Mouse (Mus musculus) lung, postnatal 0 days (tissue): ENCODE data around the gene Atxn7. TPM values are rescaled to one million over a fixed set of nuclear protein-coding genes. Genes with fewer than 3 reads are reported as not detected.

ENCODE experiments used
- ATAC-seq: fragments of 200-750 bp; cut with Nextera tagmentation; 2 replicates; pipeline ENCODE4 v1.8.0; 2017; ENCODE audit warnings: moderate library complexity
- DNase-seq: peaks from one replicate; pipeline ENCODE4 v3.0.0-alpha.2; 2016; ENCODE audit warnings: low spot score
- H3K27ac ChIP-seq: fragments of 300-500 bp; sonication (generic); 2 replicates; pipeline ENCODE4 v1.5.1; 2014; ENCODE audit warnings: antibody characterized with exemption, mild to moderate bottlenecking, low read length, mixed read lengths
- H3K27me3 ChIP-seq: fragments of 300-500 bp; sonication (generic); replicated peaks from 2 replicates; pipeline ENCODE4 v1.6.1; 2014; ENCODE audit warnings: low read length, mixed read lengths; ENCODE audit not compliant: insufficient read depth
- H3K36me3 ChIP-seq: fragments of 300-500 bp; sonication (generic); 2 replicates; pipeline ENCODE4 v1.6.1; 2014; ENCODE audit warnings: low read length, mixed read lengths; ENCODE audit not compliant: insufficient read depth
- H3K4me1 ChIP-seq: fragments of 300-500 bp; sonication (generic); 2 replicates; pipeline ENCODE4 v1.6.1; 2014; ENCODE audit warnings: antibody characterized with exemption, low read depth, low read length, mixed read lengths; ENCODE audit not compliant: insufficient read depth
- H3K4me2 ChIP-seq: fragments of 300-500 bp; sonication (generic); replicated peaks from 2 replicates; pipeline ENCODE4 v1.6.1; 2014; ENCODE audit warnings: low read depth, mild to moderate bottlenecking, low read length, moderate library complexity, mixed read lengths
- H3K4me3 ChIP-seq: fragments of 300-500 bp; sonication (generic); 2 replicates; pipeline ENCODE4 v1.5.1; 2014; ENCODE audit warnings: low read depth, low read length
- H3K9ac ChIP-seq: fragments of 300-500 bp; sonication (generic); replicated peaks from 2 replicates; pipeline ENCODE4 v1.6.1; 2014; ENCODE audit warnings: low read depth, mild to moderate bottlenecking
- H3K9me3 ChIP-seq: fragments of 300-500 bp; sonication (generic); 2 replicates; pipeline ENCODE4 v1.6.1; 2016; ENCODE audit warnings: low read length, mixed read lengths
- CTCF ChIP-seq: IDR thresholded peaks from 2 replicates; pipeline ENCODE4 v1.5.1; 2016; ENCODE audit warnings: antibody characterized with exemption, mild to moderate bottlenecking
- EP300 ChIP-seq: IDR thresholded peaks from 2 replicates; pipeline ENCODE4 v1.6.1; 2016; ENCODE audit warnings: antibody characterized with exemption, mild to moderate bottlenecking, control low read depth
- whole genome bisulfite sequencing: fragments of 180-500 bp; shearing (Covaris S2); extraction: QIAGEN DNeasy Blood & Tissue Kit; methylation state at CpG from one replicate; pipeline ENCODE4 v1.1.7; 2014; 5-methylcytosine and 5-hydroxymethylcytosine counted together
- polyA plus RNA-seq: library from polyadenylated mRNA; unstranded; fragments of >200 nt; fragmentation: Nextera tagmentation; extraction: Ambion mirVana; gene quantifications from 2 replicates; pipeline ENCODE4 v1.2.1, GENCODE M21; 2015

Gene Atxn7
- polyA plus RNA-seq, 1 experiment from 2014 or later: 4.3 TPM

GRCm38 (mm10) chr14:13960482-13961325 is 536 bp upstream of the Atxn7 start:
- peak overlapping the region; percentile 79 for H3K4me2 ChIP-seq
- H3K27me3 ChIP-seq: no peaks in the 10 kb centered on the region
- DNase-seq: peak; percentile 83
- WGBS: under 1% methylated on average over 58 of the region's 75 CpGs
- TF ChIP-seq CTCF (no peak), EP300 (no peak)
- no peaks in the 10 kb centered on the region for H3K4me1 ChIP-seq
- H3K9me3 ChIP-seq: no peaks in the 10 kb centered on the region
- peak; percentile 92 for ATAC-seq
- H3K27ac ChIP-seq: peak overlapping the region; percentile 90
- peak overlapping the region; percentile 89 for H3K9ac ChIP-seq
- no peaks in the 10 kb centered on the region for H3K36me3 ChIP-seq
- peak overlapping the region; percentile 92 for H3K4me3 ChIP-seq

DNA sequence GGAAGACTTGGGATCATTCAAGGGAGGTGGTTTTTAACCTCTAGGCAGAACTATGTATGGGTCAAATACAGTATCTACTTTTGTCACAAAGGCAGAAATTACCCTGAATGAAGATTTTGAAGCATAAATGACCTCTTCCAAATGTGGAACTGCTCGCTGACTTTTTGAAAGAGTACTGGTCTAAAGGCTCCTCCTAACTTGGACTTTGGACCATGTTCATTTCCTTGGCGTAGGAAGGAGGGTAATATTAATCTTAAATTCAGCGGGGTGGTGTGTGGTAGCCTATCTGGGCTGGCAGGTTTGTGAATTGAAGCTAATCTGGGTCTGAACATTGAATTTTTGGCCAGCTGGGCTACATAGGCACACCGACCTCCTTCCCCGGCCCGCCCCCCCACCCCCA is 1.2 kb downstream of the Atxn7 start:
- ATAC-seq: no peak
- TF ChIP-seq CTCF: no peak
- TF ChIP-seq EP300: no peak
- H3K4me1 ChIP-seq: no peaks in the 10 kb centered on the region
- no peaks in the 10 kb centered on the region for H3K27me3 ChIP-seq
- 88% methylated on average over 6 of the region's 6 CpGs for WGBS
- no peaks in the 10 kb centered on the region for H3K9me3 ChIP-seq
- H3K27ac ChIP-seq: no peak overlapping the region
- DNase-seq: no peak
- no peak overlapping the region for H3K4me2 ChIP-seq
- no peak overlapping the region for H3K4me3 ChIP-seq
- no peaks in the 10 kb centered on the region for H3K36me3 ChIP-seq
- no peak overlapping the region for H3K9ac ChIP-seq

- 52% methylated on average over 1 of the region's 1 CpGs for WGBS
- no peak for DNase-seq
- ATAC-seq: no peak
- H3K36me3 ChIP-seq: no peaks in the 10 kb centered on the region
- H3K4me2 ChIP-seq: no peak overlapping the region
- no peak overlapping the region for H3K4me3 ChIP-seq
- H3K27me3 ChIP-seq: no peaks in the 10 kb centered on the region
- H3K27ac ChIP-seq: no peak overlapping the region
- TF ChIP-seq CTCF (no peak), EP300 (no peak)
- H3K9ac ChIP-seq: no peak overlapping the region
- H3K4me1 ChIP-seq: no peaks in the 10 kb centered on the region
- no peaks in the 10 kb centered on the region for H3K9me3 ChIP-seq
Measured at GRCm38 (mm10) chr14:13963527-13963926, 2.3 kb downstream of the Atxn7 start.

DNA sequence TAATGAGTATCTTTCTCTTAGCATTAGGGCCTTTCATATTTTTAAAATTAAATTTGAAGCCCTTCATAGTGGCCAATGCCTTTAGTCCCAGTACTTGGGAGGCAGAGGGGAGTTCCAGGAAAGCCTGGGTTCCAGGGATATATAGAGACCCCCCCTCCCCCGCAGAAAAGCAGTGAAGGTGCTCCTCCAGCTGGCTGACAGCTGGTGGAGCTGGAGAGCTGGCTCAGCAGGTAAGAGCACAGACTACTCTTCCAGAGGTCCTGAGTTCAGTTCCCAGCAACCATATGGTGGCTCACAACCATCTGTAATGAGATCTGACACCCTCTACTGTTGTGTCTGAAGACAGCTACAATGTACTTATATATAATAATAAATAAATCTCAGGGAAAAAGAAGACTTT is 6.4 kb downstream of the Atxn7 start:
- Histone ChIP-seq H3K4me2 (no peak overlapping the region), H3K27ac (no peak overlapping the region), H3K9me3 (no peaks in the 10 kb centered on the region), H3K4me3 (no peak overlapping the region), H3K27me3 (no peaks in the 10 kb centered on the region), H3K4me1 (no peaks in the 10 kb centered on the region), H3K9ac (no peak overlapping the region), H3K36me3 (no peaks in the 10 kb centered on the region)
- 0 out of 2 replicates have a peak, but pooled peaks have one; percentile 26 for TF ChIP-seq CTCF
- TF ChIP-seq EP300: no peak
- ATAC-seq: no peak
- WGBS: 67% methylated on average over 1 of the region's 1 CpGs
- no peak for DNase-seq

- no peak overlapping the region for H3K4me3 ChIP-seq
- no peaks in the 10 kb centered on the region for H3K9me3 ChIP-seq
- ATAC-seq (no peak), DNase-seq (no peak)
- no peak for TF ChIP-seq EP300
- no peak for TF ChIP-seq CTCF
- H3K27me3 ChIP-seq: no peaks in the 10 kb centered on the region
- no peaks in the 10 kb centered on the region for H3K4me1 ChIP-seq
- WGBS: 68% methylated on average over 5 of the region's 5 CpGs
- H3K27ac ChIP-seq: no peak overlapping the region
- H3K9ac ChIP-seq: no peak overlapping the region
- H3K4me2 ChIP-seq: no peak overlapping the region
- no peaks in the 10 kb centered on the region for H3K36me3 ChIP-seq
Measured at GRCm38 (mm10) chr14:13968476-13968875, 7.2 kb downstream of the Atxn7 start.

GRCm38 (mm10) chr14:13970513-13970912 is 9.3 kb downstream of the Atxn7 start:
- 92% methylated on average over 3 of the region's 3 CpGs for WGBS
- H3K27ac ChIP-seq: no peak overlapping the region
- no peak for DNase-seq
- no peak overlapping the region for H3K4me3 ChIP-seq
- ATAC-seq: no peak
- H3K27me3 ChIP-seq: no peaks in the 10 kb centered on the region
- no peaks in the 10 kb centered on the region for H3K9me3 ChIP-seq
- no peaks in the 10 kb centered on the region for H3K36me3 ChIP-seq
- no peak for TF ChIP-seq CTCF
- no peak for TF ChIP-seq EP300
- no peak overlapping the region for H3K9ac ChIP-seq
- no peaks in the 10 kb centered on the region for H3K4me1 ChIP-seq
- H3K4me2 ChIP-seq: no peak overlapping the region
